Mouse (Mus musculus) splenic B cell, adult 2 months (primary cell): ENCODE measurements around the gene Slc9b1.

ENCODE experiments used
- DNase-seq: peaks from one replicate; pipeline ENCODE4 v3.0.0-alpha.2; 2011; ENCODE audit warnings: low read depth, low spot score
- H3K27me3 ChIP-seq: 2 replicates; pipeline ENCODE4 v1.6.1; 2012; ENCODE audit warnings: mild to moderate bottlenecking, low read length, moderate library complexity, mixed read lengths; ENCODE audit not compliant: control insufficient read depth, poor library complexity, insufficient read depth, severe bottlenecking
- H3K36me3 ChIP-seq: 2 replicates; pipeline ENCODE4 v1.6.1; 2012; ENCODE audit warnings: mild to moderate bottlenecking, low read length, moderate library complexity, mixed read lengths; ENCODE audit not compliant: control insufficient read depth, poor library complexity, insufficient read depth, severe bottlenecking

The Slc9b1 gene

GRCm38 (mm10) chr3:135407351-135407750, 59.5 kb downstream of the Slc9b1 start:
- Histone ChIP-seq H3K36me3 (peaks cover 6% of the 10 kb centered on the region; the same call in 1 of the 2 replicates), H3K27me3 (no peaks in the 10 kb centered on the region)
- DNase-seq = no peak

- H3K27me3 ChIP-seq = no peaks in the 10 kb centered on the region
- peak; percentile 11 for DNase-seq
- peaks cover 6% of the 10 kb centered on the region; the same call in 1 of the 2 replicates for H3K36me3 ChIP-seq
Observed at GRCm38 (mm10) chr3:135409219-135409618, 61.4 kb downstream of the Slc9b1 start.

GRCm38 (mm10) chr3:135411056-135411455, 63.2 kb downstream of the Slc9b1 start:
- no peak for DNase-seq
- Histone ChIP-seq H3K27me3 (no peaks in the 10 kb centered on the region), H3K36me3 (peaks cover 6% of the 10 kb centered on the region; the same call in 1 of the 2 replicates)

- DNase-seq = no peak
- Histone ChIP-seq H3K36me3 (peaks cover 6% of the 10 kb centered on the region; the same call in 1 of the 2 replicates), H3K27me3 (no peaks in the 10 kb centered on the region)
Observed at GRCm38 (mm10) chr3:135411824-135412223, 64.0 kb downstream of the Slc9b1 start.

GRCm38 (mm10) chr3:135417245-135417644, 69.4 kb downstream of the Slc9b1 start:
- Histone ChIP-seq H3K36me3 (no peaks in the 10 kb centered on the region), H3K27me3 (no peaks in the 10 kb centered on the region)
- DNase-seq = no peak

- Histone ChIP-seq H3K27me3 (no peaks in the 10 kb centered on the region), H3K36me3 (no peaks in the 10 kb centered on the region)
- DNase-seq = no peak
Observed at GRCm38 (mm10) chr3:135417799-135418198, 70.0 kb downstream of the Slc9b1 start.

- no peaks in the 10 kb centered on the region for H3K36me3 ChIP-seq
- no peaks in the 10 kb centered on the region for H3K27me3 ChIP-seq
- peak; percentile 46 for DNase-seq
Observed at GRCm38 (mm10) chr3:135420542-135421309, 72.9 kb downstream of the Slc9b1 start.

GRCm38 (mm10) chr3:135421310-135421594, 73.4 kb downstream of the Slc9b1 start:
- Histone ChIP-seq H3K36me3 (no peaks in the 10 kb centered on the region), H3K27me3 (no peaks in the 10 kb centered on the region)
- DNase-seq = no peak

GRCm38 (mm10) chr3:135422232-135422855, 74.5 kb downstream of the Slc9b1 start:
- Histone ChIP-seq H3K27me3 (no peaks in the 10 kb centered on the region), H3K36me3 (no peaks in the 10 kb centered on the region)
- no peak for DNase-seq

- H3K27me3 ChIP-seq = no peaks in the 10 kb centered on the region
- peak; percentile 94 for DNase-seq
- H3K36me3 ChIP-seq = no peaks in the 10 kb centered on the region
Observed at GRCm38 (mm10) chr3:135422856-135423607, 75.2 kb downstream of the Slc9b1 start.

GRCm38 (mm10) chr3:135423608-135424212, 75.9 kb downstream of the Slc9b1 start, which contains the start of gene Cisd2:
Gene Cisd2 (minus strand): TSS chr3:135423925.
- no peaks in the 10 kb centered on the region for H3K36me3 ChIP-seq
- no peaks in the 10 kb centered on the region for H3K27me3 ChIP-seq
- DNase-seq = no peak

- no peaks in the 10 kb centered on the region for H3K27me3 ChIP-seq
- DNase-seq = no peak
- H3K36me3 ChIP-seq = peaks cover 2% of the 10 kb centered on the region; the same call in 1 of the 2 replicates
Observed at GRCm38 (mm10) chr3:135436901-135437616, 89.2 kb downstream of the Slc9b1 start.

GRCm38 (mm10) chr3:135437758-135438495, 90.1 kb downstream of the Slc9b1 start, which contains the start of gene Ube2d3:
Gene Ube2d3 (plus strand): TSS chr3:135438149.
- no peaks in the 10 kb centered on the region for H3K27me3 ChIP-seq
- peaks cover 3% of the 10 kb centered on the region; the same call in 1 of the 2 replicates for H3K36me3 ChIP-seq
- peak; percentile 100 for DNase-seq
